Mouse (Mus musculus) CD4-positive, CD25-positive, alpha-beta regulatory T cell, adult 9 weeks (primary cell): Measurements from ENCODE around the gene Abhd12b. TPM values are rescaled to one million over a fixed set of nuclear protein-coding genes. Genes with fewer than 3 reads are reported as not detected.

Source experiments
- polyA plus RNA-seq: library from polyadenylated mRNA; unstranded; fragments of 100-300 nt; shearing (Covaris generic); gene quantifications from one replicate; pipeline ENCODE4 v1.2.1, GENCODE M21; 2017

The Abhd12b gene
- 1.4 TPM for polyA plus RNA-seq

GRCm38 (mm10) chr12:70153842-70154241, at the start of gene Abhd12b:
Gene Abhd12b, plus strand, starts transcription at chr12:70154142.

DNA sequence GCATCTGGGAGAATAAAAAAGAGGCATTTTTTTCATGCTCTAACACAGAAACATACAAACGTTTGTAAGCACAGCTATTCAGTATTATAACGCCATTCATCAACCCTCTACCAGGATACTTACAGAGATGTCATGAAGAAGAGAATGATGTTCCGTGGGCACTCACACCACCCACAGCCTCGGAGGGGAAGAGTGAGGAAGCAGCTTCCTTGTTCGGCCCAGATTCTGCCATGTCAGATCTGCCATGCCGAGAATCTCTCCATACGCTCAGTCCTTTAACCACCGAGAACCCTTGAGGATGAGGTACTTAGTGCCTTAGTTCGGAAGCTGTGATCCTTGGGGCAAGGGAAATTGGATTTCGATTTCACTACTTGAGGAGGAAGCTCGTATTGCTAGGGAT, 40.6 kb upstream of the Abhd12b start, which contains the start of gene Nin:
Gene Nin (minus strand): TSS at position 367 of the 400 bp plus-strand sequence.

DNA sequence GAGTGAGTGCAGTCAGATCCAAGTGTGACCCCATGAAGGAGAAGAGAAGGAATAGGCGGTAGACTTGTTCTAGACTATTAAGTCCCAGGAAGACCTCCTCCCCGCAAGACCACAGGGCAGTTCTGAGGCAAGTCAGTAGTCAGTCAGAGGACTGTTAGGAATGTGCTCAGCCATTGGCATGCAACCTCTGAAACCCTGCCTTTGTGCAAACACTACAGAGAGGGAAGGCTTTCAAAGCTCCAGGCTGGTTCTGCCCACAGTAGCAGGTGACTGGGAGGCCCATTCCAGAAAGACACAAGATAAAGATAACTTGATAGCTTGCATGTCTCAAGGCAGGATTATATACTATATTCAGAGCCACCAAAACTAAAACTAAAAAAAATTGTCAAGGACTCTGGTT, 77.4 kb downstream of the Abhd12b start, which contains the start of gene Pygl:
Gene Pygl (minus strand): TSS at position 195 of the 400 bp plus-strand sequence.

Other genes starting within 250 kb of the Abhd12b start
- gene Sav1, start 167.1 kb upstream of the Abhd12b start, polyA plus RNA-seq: 0.68 TPM
- gene Nin, start 40.4 kb upstream of the Abhd12b start, polyA plus RNA-seq: 19.1 TPM
- gene Pygl, start 77.3 kb downstream of the Abhd12b start, polyA plus RNA-seq: 0.56 TPM
- not detected for gene Trim9, start 193.5 kb downstream of the Abhd12b start, polyA plus RNA-seq